Mouse (Mus musculus) hindbrain, embryonic 11.5 days (tissue): Measurements from ENCODE around the gene Nfkbid. TPM values are rescaled to one million over a fixed set of nuclear protein-coding genes. Genes with fewer than 3 reads are reported as not detected.
A peak's percentile ranks its signal among the peaks of the same experiment; 100 is the strongest.

Experiments used
- ATAC-seq: fragments of 200-750 bp; cut with Nextera tagmentation; 2 replicates; pipeline ENCODE4 v1.8.0; 2017; ENCODE audit warnings: mild to moderate bottlenecking, moderate TSS enrichment, moderate library complexity; ENCODE audit not compliant: low FRiP score
- DNase-seq: peaks from one replicate; pipeline ENCODE4 v3.0.0-alpha.2; 2015; ENCODE audit warnings: low spot score
- H3K27ac ChIP-seq: fragments of 300-500 bp; sonication (generic); 2 replicates; pipeline ENCODE4 v1.5.1; 2014; ENCODE audit warnings: mild to moderate bottlenecking, low read depth, low read length
- H3K27me3 ChIP-seq: fragments of 300-500 bp; sonication (generic); 2 replicates; pipeline ENCODE4 v1.6.1; 2014; ENCODE audit warnings: mild to moderate bottlenecking, low read length, moderate library complexity, mixed read lengths; ENCODE audit not compliant: control insufficient read depth, insufficient read depth
- H3K36me3 ChIP-seq: fragments of 300-500 bp; sonication (generic); 2 replicates; pipeline ENCODE4 v1.6.1; 2014; ENCODE audit warnings: mild to moderate bottlenecking, low read length, moderate library complexity, mixed read lengths; ENCODE audit not compliant: control insufficient read depth, insufficient read depth
- H3K4me1 ChIP-seq: fragments of 300-500 bp; sonication (generic); replicated peaks from 2 replicates; pipeline ENCODE4 v1.6.1; 2014; ENCODE audit warnings: low read length, mixed read lengths; ENCODE audit not compliant: control insufficient read depth, insufficient read depth
- H3K4me2 ChIP-seq: fragments of 300-500 bp; sonication (generic); replicated peaks from 2 replicates; pipeline ENCODE4 v1.6.1; 2014; ENCODE audit warnings: mild to moderate bottlenecking, low read depth, low read length
- H3K4me3 ChIP-seq: fragments of 300-500 bp; sonication (generic); 2 replicates; pipeline ENCODE4 v1.5.1; 2014; ENCODE audit warnings: low read depth, low read length
- H3K9ac ChIP-seq: fragments of 300-500 bp; sonication (generic); 2 replicates; pipeline ENCODE4 v1.6.1; 2014; ENCODE audit warnings: low read depth, low read length
- H3K9me3 ChIP-seq: fragments of 300-500 bp; sonication (generic); 2 replicates; pipeline ENCODE4 v1.6.1; 2016; ENCODE audit warnings: low read length; ENCODE audit not compliant: control insufficient read depth
- WGBS: fragments of 180-500 bp; shearing (Covaris S2); extraction: QIAGEN DNeasy Blood & Tissue Kit; methylation state at CpG from one replicate; pipeline ENCODE4 v1.1.7; 2014; 5-methylcytosine and 5-hydroxymethylcytosine counted together
- polyA plus RNA-seq: library from polyadenylated mRNA; unstranded; fragments of >200 nt; fragmentation: Nextera tagmentation; extraction: Ambion mirVana; gene quantifications from 2 replicates; pipeline ENCODE4 v1.2.1, GENCODE M21; 2014

Gene Nfkbid
- polyA plus RNA-seq, 1 experiment from 2014 or later = 1.8 TPM

DNA sequence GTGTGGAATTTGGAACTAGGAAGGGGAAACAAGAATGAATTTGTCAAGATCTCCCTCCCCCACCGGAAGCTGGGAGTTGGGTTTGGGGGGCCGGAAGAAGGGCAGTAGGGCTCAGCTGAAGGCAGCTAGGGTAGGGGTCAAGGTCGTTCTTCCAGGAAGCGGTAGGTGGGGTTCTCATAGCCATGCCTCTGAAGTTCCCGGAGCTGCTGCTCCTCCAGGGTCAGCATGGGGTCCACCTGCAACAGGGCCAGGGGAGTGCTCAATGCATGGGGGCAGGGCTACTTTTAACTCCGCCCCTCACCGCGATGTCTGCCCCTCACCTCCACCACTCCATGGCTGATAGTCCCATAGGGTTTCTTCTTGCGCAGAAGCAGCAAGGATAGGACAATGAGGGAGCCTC is 13.6 kb downstream of the Nfkbid start:
- Histone ChIP-seq H3K4me2 (no peak overlapping the region), H3K4me1 (0 out of 2 replicates have a peak, but pooled peaks cover 2% of the 10 kb centered on the region), H3K27me3 (peaks cover 2% of the 10 kb centered on the region; the same call in 1 of the 2 replicates), H3K9ac (no peak overlapping the region), H3K9me3 (no peaks in the 10 kb centered on the region), H3K27ac (no peak overlapping the region), H3K36me3 (0 out of 2 replicates have a peak, but pooled peaks cover 6% of the 10 kb centered on the region), H3K4me3 (no peak overlapping the region)
- DNase-seq (no peak), ATAC-seq (no peak)
- 47% methylated on average over 9 of the region's 9 CpGs for WGBS

DNA sequence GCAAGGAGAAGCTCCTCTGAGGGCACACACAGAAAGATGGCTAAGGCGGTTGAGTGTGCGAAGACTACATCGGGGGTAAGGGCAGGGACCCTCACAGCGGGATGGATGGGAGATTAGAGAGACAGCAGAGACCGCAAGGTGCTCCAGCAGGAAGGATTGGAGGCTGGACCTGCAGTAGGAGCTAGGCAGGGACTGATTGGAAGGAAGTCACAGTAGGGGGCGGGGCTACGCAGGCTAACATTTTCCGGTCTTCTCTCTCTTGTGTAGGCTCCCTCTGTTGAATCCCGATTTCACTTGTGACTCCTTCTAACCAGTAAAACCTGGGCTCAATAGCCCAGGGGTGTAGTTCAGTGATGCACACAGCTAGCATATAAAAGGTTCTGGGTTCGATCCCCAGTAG is 15.3 kb downstream of the Nfkbid start:
- no peak for DNase-seq
- Histone ChIP-seq H3K4me2 (no peak overlapping the region), H3K36me3 (0 out of 2 replicates have a peak, but pooled peaks cover 6% of the 10 kb centered on the region), H3K9me3 (no peaks in the 10 kb centered on the region), H3K27ac (no peak overlapping the region), H3K27me3 (peaks cover 2% of the 10 kb centered on the region; the same call in 1 of the 2 replicates), H3K4me1 (0 out of 2 replicates have a peak, but pooled peaks cover 2% of the 10 kb centered on the region), H3K9ac (no peak overlapping the region), H3K4me3 (no peak overlapping the region)
- WGBS = 18% methylated on average over 10 of the region's 10 CpGs
- ATAC-seq = no peak

DNA sequence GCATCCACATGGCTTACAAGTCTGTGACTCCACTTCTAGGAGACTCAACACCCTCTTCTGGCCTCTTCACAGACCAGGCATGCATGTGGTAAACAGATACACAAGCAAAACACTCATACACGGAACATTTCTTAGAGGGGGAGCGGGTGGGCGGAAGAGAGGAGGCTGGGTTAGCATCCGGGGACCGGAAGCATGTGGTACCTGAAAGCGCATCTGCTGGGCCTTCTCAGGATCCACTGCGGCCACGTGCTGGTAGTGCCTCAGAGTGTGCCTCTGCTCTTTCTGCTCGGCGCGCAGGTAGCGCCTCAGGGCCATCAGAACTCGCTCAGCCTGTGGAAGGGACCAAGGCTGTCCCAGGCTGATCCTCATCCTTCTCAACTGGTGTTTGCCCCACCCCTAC is 18.2 kb downstream of the Nfkbid start:
- H3K27me3 ChIP-seq = peaks cover 2% of the 10 kb centered on the region; the same call in 1 of the 2 replicates
- H3K36me3 ChIP-seq = 0 out of 2 replicates have a peak, but pooled peaks cover 6% of the 10 kb centered on the region
- H3K9me3 ChIP-seq = no peaks in the 10 kb centered on the region
- no peak overlapping the region for H3K9ac ChIP-seq
- H3K4me1 ChIP-seq = peaks cover 5% of the 10 kb centered on the region
- no peak overlapping the region for H3K4me3 ChIP-seq
- DNase-seq = no peak
- 68% methylated on average over 13 of the region's 13 CpGs for WGBS
- no peak overlapping the region for H3K4me2 ChIP-seq
- H3K27ac ChIP-seq = no peak overlapping the region
- no peak for ATAC-seq

DNA sequence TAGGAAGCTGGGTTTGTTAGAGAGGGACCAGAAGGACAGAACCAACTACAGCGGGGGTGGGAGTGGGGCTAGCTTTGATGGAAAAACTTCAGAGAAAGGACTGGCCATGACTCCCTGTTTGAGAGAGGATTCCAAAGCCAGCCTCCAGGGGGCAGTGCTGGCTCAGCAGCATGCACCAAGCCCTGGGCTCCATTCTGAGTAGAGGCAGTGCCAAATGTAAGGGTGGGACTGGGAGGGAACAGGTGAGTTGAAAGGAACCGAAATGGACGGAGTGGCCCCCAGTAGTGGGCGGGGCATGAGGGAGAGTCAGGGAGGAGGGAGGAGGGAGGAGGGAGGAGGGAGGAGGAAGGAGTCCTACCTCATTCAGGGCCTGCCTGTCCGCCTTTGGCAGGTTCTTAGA is 19.2 kb downstream of the Nfkbid start:
- 28% methylated on average over 4 of the region's 5 CpGs for WGBS
- Histone ChIP-seq H3K4me3 (no peak overlapping the region), H3K4me1 (peaks cover 5% of the 10 kb centered on the region), H3K9ac (no peak overlapping the region), H3K27me3 (peaks cover 2% of the 10 kb centered on the region; the same call in 1 of the 2 replicates), H3K27ac (no peak overlapping the region), H3K9me3 (no peaks in the 10 kb centered on the region), H3K36me3 (0 out of 2 replicates have a peak, but pooled peaks cover 6% of the 10 kb centered on the region), H3K4me2 (no peak overlapping the region)
- no peak for ATAC-seq
- DNase-seq = peak; percentile 78

DNA sequence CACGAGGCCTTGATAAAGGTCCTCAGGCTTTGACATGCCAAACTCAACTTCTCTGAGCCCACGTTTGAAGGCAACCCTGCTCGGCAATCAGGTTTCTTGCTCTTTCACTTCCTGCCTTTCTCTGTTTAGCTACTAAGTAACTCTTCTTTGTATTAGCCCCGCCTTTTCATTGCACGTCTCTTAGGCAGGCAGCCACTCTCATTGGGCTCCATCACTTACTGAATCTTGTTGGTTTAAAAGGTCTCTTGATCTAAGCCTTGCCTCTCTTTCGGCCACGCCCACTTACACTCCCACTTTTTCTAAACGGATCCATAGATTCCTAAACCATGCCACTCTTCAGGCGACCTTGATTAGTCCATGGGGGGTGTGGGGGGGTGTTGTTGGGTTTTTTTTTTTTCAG is 22.2 kb downstream of the Nfkbid start:
- DNase-seq = no peak
- WGBS = 17% methylated on average over 9 of the region's 9 CpGs
- peak overlapping the region; percentile 80 for H3K4me2 ChIP-seq
- no peaks in the 10 kb centered on the region for H3K9me3 ChIP-seq
- 0 out of 2 replicates have a peak, but pooled peaks cover 6% of the 10 kb centered on the region for H3K36me3 ChIP-seq
- H3K9ac ChIP-seq = no peak overlapping the region
- H3K4me3 ChIP-seq = peak overlapping the region; percentile 66
- H3K27ac ChIP-seq = peak overlapping the region; percentile 96; the same call in 1 of the 2 replicates
- peaks cover 3% of the 10 kb centered on the region for H3K4me1 ChIP-seq
- ATAC-seq = no peak
- H3K27me3 ChIP-seq = no peaks in the 10 kb centered on the region; the same call in 1 of the 2 replicates

DNA sequence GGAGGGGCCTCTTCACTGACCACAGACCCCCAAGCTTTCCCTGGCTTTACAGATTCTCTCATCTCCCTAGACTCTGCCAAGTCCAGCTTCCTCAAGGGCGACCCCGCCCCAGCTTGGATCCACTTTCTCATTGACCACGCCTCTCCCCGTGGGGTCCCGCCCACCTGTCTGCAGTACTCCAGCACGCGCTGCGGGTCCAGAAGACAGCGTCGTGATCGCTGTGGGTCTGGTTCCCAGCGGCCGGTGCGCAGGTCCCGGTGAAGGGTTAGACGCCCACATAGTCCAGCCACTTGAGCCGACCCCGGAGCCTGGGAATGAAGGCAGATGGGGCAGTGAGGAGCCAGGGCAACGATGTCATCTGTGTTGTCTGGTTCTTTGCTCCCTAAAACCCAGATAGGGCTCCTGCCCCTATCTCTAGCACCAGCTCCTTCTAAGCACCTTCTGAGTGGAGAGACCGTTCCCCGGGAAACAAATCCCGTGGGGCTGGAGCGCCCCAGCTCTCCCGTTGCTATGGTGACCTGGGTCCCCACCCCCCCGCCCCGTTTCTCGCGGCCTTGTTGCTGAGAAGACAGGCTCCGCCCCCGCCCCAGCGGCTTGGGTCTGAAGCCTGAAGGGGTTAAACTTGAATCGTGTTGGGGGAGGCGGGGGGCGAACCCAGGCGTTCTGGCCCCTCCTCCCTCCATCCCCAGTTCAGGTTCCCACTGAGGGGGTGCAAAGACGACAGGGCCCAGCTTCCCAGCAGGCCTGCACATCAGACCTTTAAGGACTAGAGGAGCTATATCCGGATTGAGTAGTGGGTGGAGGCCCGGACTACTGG is 22.8 kb downstream of the Nfkbid start:
- no peaks in the 10 kb centered on the region for H3K9me3 ChIP-seq
- peak overlapping the region; percentile 80 for H3K4me2 ChIP-seq
- 0 out of 2 replicates have a peak, but pooled peaks cover 6% of the 10 kb centered on the region for H3K36me3 ChIP-seq
- peak overlapping the region; percentile 89 for H3K9ac ChIP-seq
- ATAC-seq (peak; percentile 62), DNase-seq (peak; percentile 84)
- peak overlapping the region; percentile 66 for H3K4me3 ChIP-seq
- 1% methylated on average over 38 of the region's 38 CpGs for WGBS
- H3K4me1 ChIP-seq = peaks cover 3% of the 10 kb centered on the region
- peak overlapping the region; percentile 96 for H3K27ac ChIP-seq
- H3K27me3 ChIP-seq = no peaks in the 10 kb centered on the region; the same call in 1 of the 2 replicates

DNA sequence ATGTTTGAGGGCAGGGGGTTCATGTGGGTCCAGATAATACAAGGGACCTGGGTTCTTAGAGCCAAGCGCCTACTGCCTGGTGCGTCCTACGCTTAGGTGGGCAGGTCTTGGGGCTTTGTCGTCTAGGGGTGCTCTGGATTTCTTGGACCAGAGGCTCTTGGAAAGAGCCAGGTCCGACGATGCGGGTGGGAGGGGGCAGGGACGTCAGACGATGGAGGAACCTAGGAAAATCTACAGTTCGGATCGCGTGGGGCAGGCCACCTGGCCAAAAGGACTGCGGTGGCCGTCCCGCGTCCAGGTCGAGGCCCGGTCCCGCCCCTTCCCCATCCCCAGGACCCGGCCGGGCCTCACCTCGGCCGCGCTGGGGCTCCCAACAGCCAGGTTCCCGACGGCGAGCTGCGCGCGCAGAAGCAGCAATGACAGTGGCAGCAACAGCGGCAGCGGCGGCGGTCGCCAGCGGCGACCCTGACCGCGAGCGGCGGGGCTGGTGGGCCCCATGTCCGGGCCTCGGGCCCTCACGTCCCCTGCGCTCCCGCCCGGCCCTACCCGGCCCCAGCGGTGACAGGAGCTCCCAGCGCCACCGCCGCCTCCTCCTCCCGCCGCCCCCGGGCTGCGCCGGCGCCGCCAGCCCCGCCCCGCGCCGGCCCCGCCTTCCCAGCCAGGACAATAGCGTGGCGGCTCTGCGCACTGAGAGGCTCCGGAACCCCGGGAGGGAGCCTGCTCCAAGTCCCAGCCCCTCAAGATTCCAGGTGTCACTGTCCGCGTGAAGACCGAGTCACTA is 23.6 kb downstream of the Nfkbid start, which contains the start of gene Aplp1:
Aplp1 (minus strand) TSS at position 565 of the 781 bp plus-strand sequence.
- 0% methylated on average over 34 of the region's 72 CpGs for WGBS
- no peaks in the 10 kb centered on the region for H3K9me3 ChIP-seq
- DNase-seq = peak; percentile 85
- H3K4me2 ChIP-seq = peak within 1 kb of the TSS; percentile 80
- peaks cover 3% of the 10 kb centered on the region for H3K4me1 ChIP-seq
- H3K27me3 ChIP-seq = no peaks in the 10 kb centered on the region; the same call in 1 of the 2 replicates
- H3K27ac ChIP-seq = peak within 1 kb of the TSS; percentile 96
- peak; percentile 83 for ATAC-seq
- H3K36me3 ChIP-seq = no peaks in the 10 kb centered on the region
- peak within 1 kb of the TSS; percentile 89 for H3K9ac ChIP-seq
- H3K4me3 ChIP-seq = peak within 1 kb of the TSS; percentile 66

DNA sequence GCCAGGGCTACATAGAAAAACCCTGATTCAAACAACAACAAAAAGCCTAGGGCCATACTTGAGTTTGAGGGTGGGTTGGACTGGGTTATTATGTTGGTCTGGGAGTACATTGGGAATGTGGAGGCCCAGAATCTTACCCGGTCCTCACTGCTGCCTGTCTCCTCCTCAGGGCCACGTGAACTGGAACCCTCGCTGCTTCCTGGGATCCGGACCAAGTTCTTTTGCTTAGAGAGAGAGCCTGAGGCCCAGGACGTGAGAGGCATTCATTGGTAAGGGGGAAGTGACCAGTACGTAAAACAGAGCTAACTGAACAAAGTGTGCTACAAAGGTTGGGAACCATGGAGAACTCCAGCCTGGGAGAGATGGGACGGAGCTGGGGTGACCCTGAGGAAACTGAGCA is 28.7 kb downstream of the Nfkbid start:
- no peak overlapping the region for H3K4me2 ChIP-seq
- ATAC-seq = no peak
- no peaks in the 10 kb centered on the region for H3K36me3 ChIP-seq
- 73% methylated on average over 7 of the region's 7 CpGs for WGBS
- no peak overlapping the region for H3K9ac ChIP-seq
- H3K4me1 ChIP-seq = no peaks in the 10 kb centered on the region; the same call in 1 of the 2 replicates
- H3K4me3 ChIP-seq = no peak overlapping the region
- H3K9me3 ChIP-seq = no peaks in the 10 kb centered on the region
- H3K27me3 ChIP-seq = peaks cover 33% of the 10 kb centered on the region
- DNase-seq = no peak
- no peak overlapping the region for H3K27ac ChIP-seq
